Mouse (Mus musculus): ENCODE measurements around the gene Gm49337. TPM values are rescaled to one million over a fixed set of nuclear protein-coding genes. Genes with fewer than 3 reads are reported as not detected.
"Not testable (repeated sequence)": the region's sequence is repeated elsewhere in the genome, so short reads cannot be mapped to it uniquely, and the experiment has no call there.

The Gm49337 gene
- polyA plus RNA-seq, 1 experiment from 2014 or later: not detected

GRCm38 (mm10) chr4:116192286-116192835 is 19.2 kb downstream of the Gm49337 start:
- no peaks in the 10 kb centered on the region for H3K4me1 ChIP-seq (ENCODE audit: control insufficient read depth, insufficient read depth, low read length)
- H3K9me3 ChIP-seq (ENCODE audit: control insufficient read depth, low read length): no peaks in the 10 kb centered on the region
- no peak overlapping the region for H3K9ac ChIP-seq (replicated peaks; ENCODE audit: low read depth, low read length)
- no peak for ATAC-seq (ENCODE audit: low read depth)
- no peak overlapping the region for H3K4me2 ChIP-seq (ENCODE audit: low read depth, low read length)
- WGBS: 34% methylated on average over 4 of the region's 4 CpGs
- no peak overlapping the region for H3K4me3 ChIP-seq (ENCODE audit: low read depth, low read length)
- H3K36me3 ChIP-seq (ENCODE audit: control insufficient read depth, insufficient read depth, low read length): no peaks in the 10 kb centered on the region
- no peaks in the 10 kb centered on the region for H3K27me3 ChIP-seq (ENCODE audit: control insufficient read depth, insufficient read depth, low read length)
- no peak overlapping the region for H3K27ac ChIP-seq (ENCODE audit: low read depth, low read length)

GRCm38 (mm10) chr4:116193583-116194383 is 20.6 kb downstream of the Gm49337 start:
- no peak overlapping the region for H3K27ac ChIP-seq (ENCODE audit: low read depth, low read length)
- no peak for ATAC-seq (ENCODE audit: low read depth)
- no peaks in the 10 kb centered on the region for H3K36me3 ChIP-seq (ENCODE audit: control insufficient read depth, insufficient read depth, low read length)
- no peak overlapping the region for H3K4me2 ChIP-seq (ENCODE audit: low read depth, low read length)
- no peaks in the 10 kb centered on the region for H3K4me1 ChIP-seq (ENCODE audit: control insufficient read depth, insufficient read depth, low read length)
- H3K9ac ChIP-seq (replicated peaks; ENCODE audit: low read depth, low read length): no peak overlapping the region
- no peaks in the 10 kb centered on the region for H3K27me3 ChIP-seq (ENCODE audit: control insufficient read depth, insufficient read depth, low read length)
- no peak overlapping the region for H3K4me3 ChIP-seq (ENCODE audit: low read depth, low read length)
- WGBS: 73% methylated on average over 9 of the region's 9 CpGs
- H3K9me3 ChIP-seq (ENCODE audit: control insufficient read depth, low read length): no peaks in the 10 kb centered on the region

GRCm38 (mm10) chr4:116198422-116198821 is 25.2 kb downstream of the Gm49337 start:
- ATAC-seq (ENCODE audit: low read depth): no peak

DNA sequence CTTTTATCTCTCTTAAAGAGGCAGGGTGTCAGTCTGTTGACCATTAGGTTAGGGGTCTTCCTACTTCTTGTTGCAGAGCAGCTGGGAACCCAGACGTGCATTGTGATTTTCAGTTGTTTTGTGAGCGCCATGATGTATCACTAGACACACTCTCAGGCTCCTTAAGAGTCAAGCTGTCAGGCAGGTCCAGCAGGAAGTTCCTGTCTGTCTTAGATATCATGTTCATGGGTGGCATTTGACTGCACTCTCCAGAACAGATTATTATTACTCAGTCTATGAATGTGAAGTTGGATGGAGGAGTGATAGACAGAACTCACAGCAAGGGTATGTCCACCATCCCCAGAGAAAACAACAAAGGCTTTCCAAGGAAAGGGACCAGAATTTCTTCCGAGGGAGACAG is 31.2 kb downstream of the Gm49337 start:
- WGBS: 74% methylated on average over 3 of the region's 3 CpGs
- no peak overlapping the region for H3K9ac ChIP-seq (replicated peaks; ENCODE audit: low read depth, low read length)
- no peak for ATAC-seq (ENCODE audit: low read depth)

More at GRCm38 (mm10) chr4:116198422-116198821, 25.2 kb downstream of the Gm49337 start:
- no peak overlapping the region for H3K27ac ChIP-seq (ENCODE audit: low read depth, low read length)
- H3K4me1 ChIP-seq (ENCODE audit: control insufficient read depth, insufficient read depth, low read length): no peaks in the 10 kb centered on the region
- H3K9ac ChIP-seq (replicated peaks; ENCODE audit: low read depth, low read length): no peak overlapping the region
- H3K4me3 ChIP-seq (ENCODE audit: low read depth, low read length): no peak overlapping the region
- no peak overlapping the region for H3K4me2 ChIP-seq (ENCODE audit: low read depth, low read length)
- no peaks in the 10 kb centered on the region for H3K36me3 ChIP-seq (ENCODE audit: control insufficient read depth, insufficient read depth, low read length)
- no peaks in the 10 kb centered on the region for H3K27me3 ChIP-seq (ENCODE audit: control insufficient read depth, insufficient read depth, low read length)
- H3K9me3 ChIP-seq (ENCODE audit: control insufficient read depth, low read length): no peaks in the 10 kb centered on the region
- WGBS: 90% methylated on average over 2 of the region's 2 CpGs

GRCm38 (mm10) chr4:116206531-116206930 is 33.3 kb downstream of the Gm49337 start:
- ATAC-seq (ENCODE audit: low read depth): no peak
- WGBS: 57% methylated on average over 4 of the region's 4 CpGs
- Histone ChIP-seq H3K4me1 (ENCODE audit: control insufficient read depth, insufficient read depth, low read length) (no peaks in the 10 kb centered on the region), H3K4me3 (ENCODE audit: low read depth, low read length) (no peak overlapping the region), H3K27ac (ENCODE audit: low read depth, low read length) (no peak overlapping the region), H3K9me3 (ENCODE audit: control insufficient read depth, low read length) (no peaks in the 10 kb centered on the region), H3K4me2 (ENCODE audit: low read depth, low read length) (no peak overlapping the region), H3K36me3 (ENCODE audit: control insufficient read depth, insufficient read depth, low read length) (no peaks in the 10 kb centered on the region), H3K9ac (replicated peaks; ENCODE audit: low read depth, low read length) (no peak overlapping the region), H3K27me3 (ENCODE audit: control insufficient read depth, insufficient read depth, low read length) (no peaks in the 10 kb centered on the region)

More for the DNA sequence above, 31.2 kb downstream of the Gm49337 start:
- H3K36me3 ChIP-seq (ENCODE audit: control insufficient read depth, insufficient read depth, low read length): no peaks in the 10 kb centered on the region
- H3K4me2 ChIP-seq (ENCODE audit: low read depth, low read length): no peak overlapping the region
- H3K4me1 ChIP-seq (ENCODE audit: control insufficient read depth, insufficient read depth, low read length): no peaks in the 10 kb centered on the region
- no peaks in the 10 kb centered on the region for H3K9me3 ChIP-seq (ENCODE audit: control insufficient read depth, low read length)
- H3K27me3 ChIP-seq (ENCODE audit: control insufficient read depth, insufficient read depth, low read length): no peaks in the 10 kb centered on the region
- no peak overlapping the region for H3K4me3 ChIP-seq (ENCODE audit: low read depth, low read length)
- H3K27ac ChIP-seq (ENCODE audit: low read depth, low read length): no peak overlapping the region

- no peaks in the 10 kb centered on the region for H3K27me3 ChIP-seq (ENCODE audit: control insufficient read depth, insufficient read depth, low read length)
- no peak for ATAC-seq (ENCODE audit: low read depth)
- H3K4me3 ChIP-seq (ENCODE audit: low read depth, low read length): no peak overlapping the region
- H3K36me3 ChIP-seq (ENCODE audit: control insufficient read depth, insufficient read depth, low read length): no peaks in the 10 kb centered on the region
- WGBS: 90% methylated on average over 1 of the region's 1 CpGs
- H3K9ac ChIP-seq (replicated peaks; ENCODE audit: low read depth, low read length): no peak overlapping the region
- H3K4me2 ChIP-seq (ENCODE audit: low read depth, low read length): no peak overlapping the region
- no peaks in the 10 kb centered on the region for H3K9me3 ChIP-seq (ENCODE audit: control insufficient read depth, low read length)
- no peak overlapping the region for H3K27ac ChIP-seq (ENCODE audit: low read depth, low read length)
- no peaks in the 10 kb centered on the region for H3K4me1 ChIP-seq (ENCODE audit: control insufficient read depth, insufficient read depth, low read length)
Observed at GRCm38 (mm10) chr4:116208891-116209290, 35.7 kb downstream of the Gm49337 start.

DNA sequence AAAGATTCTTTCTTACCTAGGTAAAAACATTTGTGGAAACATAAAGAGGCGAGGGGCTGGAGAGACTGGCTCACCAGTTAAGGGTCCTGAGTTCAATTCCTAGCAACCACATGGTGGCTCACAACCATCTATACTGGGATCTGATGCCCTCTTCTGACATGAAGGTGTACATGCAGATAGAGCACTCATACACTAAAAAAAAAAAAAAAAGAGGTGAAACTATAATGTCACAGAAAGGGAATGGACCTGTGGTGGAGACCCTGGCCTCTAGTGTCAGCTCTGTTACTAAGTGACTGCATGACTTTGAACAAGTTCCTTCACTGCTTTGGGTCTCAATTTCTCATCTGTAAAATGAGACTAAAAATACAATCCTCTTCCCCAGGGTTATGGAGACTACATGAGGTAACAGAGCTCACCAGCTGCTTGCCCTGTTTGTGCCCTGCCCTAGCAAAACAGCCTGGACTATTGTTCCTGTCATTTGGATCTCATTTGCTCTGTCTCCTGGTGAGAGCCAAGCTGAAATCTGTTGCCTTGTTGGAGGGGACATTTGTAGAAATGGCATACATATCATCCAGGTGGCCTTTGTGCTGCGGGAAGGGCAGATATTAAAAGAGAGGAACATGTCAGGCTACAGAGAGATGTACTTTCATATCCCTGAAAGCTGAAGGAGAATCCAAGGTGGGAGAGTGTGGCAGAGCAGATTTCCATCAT is 42.9 kb downstream of the Gm49337 start:
- Histone ChIP-seq H3K4me2 (ENCODE audit: low read depth, low read length) (no peak overlapping the region), H3K9me3 (ENCODE audit: control insufficient read depth, low read length) (no peaks in the 10 kb centered on the region), H3K36me3 (ENCODE audit: control insufficient read depth, insufficient read depth, low read length) (no peaks in the 10 kb centered on the region), H3K9ac (replicated peaks; ENCODE audit: low read depth, low read length) (no peak overlapping the region), H3K4me1 (ENCODE audit: control insufficient read depth, insufficient read depth, low read length) (no peaks in the 10 kb centered on the region), H3K27ac (ENCODE audit: low read depth, low read length) (no peak overlapping the region), H3K4me3 (ENCODE audit: low read depth, low read length) (no peak overlapping the region), H3K27me3 (ENCODE audit: control insufficient read depth, insufficient read depth, low read length) (no peaks in the 10 kb centered on the region)
- no peak for ATAC-seq (ENCODE audit: low read depth)
- 92% methylated on average over 2 of the region's 2 CpGs for WGBS

DNA sequence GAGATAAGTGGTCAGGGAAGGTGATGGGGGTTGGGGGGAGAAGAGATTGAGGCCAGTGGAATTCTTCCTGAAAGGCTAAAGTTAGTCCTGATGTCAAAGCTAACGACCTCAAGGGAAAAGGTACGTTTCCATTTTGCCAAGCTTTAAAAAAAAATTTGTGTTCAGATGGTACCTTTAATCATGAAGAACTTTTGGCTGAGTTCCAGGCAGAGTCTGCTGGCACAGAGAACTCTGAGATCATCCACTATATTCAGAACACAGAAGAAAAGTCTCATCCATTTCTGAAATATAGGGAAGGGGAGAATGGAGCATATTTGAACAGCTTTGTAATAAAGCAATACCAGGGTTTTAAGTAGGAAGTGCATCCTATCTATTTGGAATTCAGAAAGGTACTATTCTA is 43.9 kb downstream of the Gm49337 start:
- H3K27ac ChIP-seq (ENCODE audit: low read depth, low read length): no peak overlapping the region
- H3K4me1 ChIP-seq (ENCODE audit: control insufficient read depth, insufficient read depth, low read length): no peaks in the 10 kb centered on the region
- H3K27me3 ChIP-seq (ENCODE audit: control insufficient read depth, insufficient read depth, low read length): no peaks in the 10 kb centered on the region
- H3K36me3 ChIP-seq (ENCODE audit: control insufficient read depth, insufficient read depth, low read length): no peaks in the 10 kb centered on the region
- WGBS: 60% methylated on average over 2 of the region's 2 CpGs
- no peak overlapping the region for H3K4me3 ChIP-seq (ENCODE audit: low read depth, low read length)
- H3K9ac ChIP-seq (replicated peaks; ENCODE audit: low read depth, low read length): no peak overlapping the region
- no peak for ATAC-seq (ENCODE audit: low read depth)
- H3K9me3 ChIP-seq (ENCODE audit: control insufficient read depth, low read length): no peaks in the 10 kb centered on the region
- no peak overlapping the region for H3K4me2 ChIP-seq (ENCODE audit: low read depth, low read length)

DNA sequence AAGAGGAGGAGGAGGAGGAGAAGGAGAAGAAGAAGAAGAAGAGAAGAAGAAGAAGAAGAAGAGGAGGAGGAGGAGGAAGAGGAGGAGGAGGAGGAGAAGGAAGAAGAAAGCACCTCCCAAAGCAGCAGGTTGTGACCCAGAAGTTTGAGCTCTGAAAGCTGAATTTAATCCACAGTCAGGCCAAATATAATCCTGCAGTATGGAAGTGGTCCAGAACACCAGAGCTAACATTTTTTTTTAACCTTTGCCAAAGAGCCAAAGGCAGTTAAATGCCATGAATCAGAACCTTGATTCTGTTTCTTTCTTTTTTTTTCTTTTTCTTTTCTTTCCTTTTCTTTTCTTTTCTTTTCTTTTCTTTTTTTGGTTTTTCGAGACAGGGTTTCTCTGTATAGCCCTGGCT is 44.5 kb downstream of the Gm49337 start:
- WGBS: 93% methylated on average over 1 of the region's 1 CpGs

More for the DNA sequence above, 44.5 kb downstream of the Gm49337 start:
- H3K4me1 ChIP-seq (ENCODE audit: control insufficient read depth, insufficient read depth, low read length); H3K9ac ChIP-seq (replicated peaks; ENCODE audit: low read depth, low read length); ATAC-seq (ENCODE audit: low read depth); H3K9me3 ChIP-seq (ENCODE audit: control insufficient read depth, low read length); H3K27ac ChIP-seq (ENCODE audit: low read depth, low read length); H3K4me3 ChIP-seq (ENCODE audit: low read depth, low read length); H3K36me3 ChIP-seq (ENCODE audit: control insufficient read depth, insufficient read depth, low read length); H3K4me2 ChIP-seq (ENCODE audit: low read depth, low read length); H3K27me3 ChIP-seq (ENCODE audit: control insufficient read depth, insufficient read depth, low read length): not testable (repeated sequence)

Data from neural tube, embryonic 14.5 days (tissue).